Mouse (Mus musculus): ENCODE measurements around the gene Ciart. TPM values are rescaled to one million over a fixed set of nuclear protein-coding genes. Genes with fewer than 3 reads are reported as not detected.
A peak's percentile ranks its signal among the peaks of the same experiment; 100 is the strongest.
"Not testable (repeated sequence)": the region's sequence is repeated elsewhere in the genome, so short reads cannot be mapped to it uniquely, and the experiment has no call there.

The Ciart gene
- total RNA-seq (2021) (1 to 10 TPM; 1.6 to 1.9 TPM), polyA plus RNA-seq (2012; rRNA removed) (2.4 and 4.0 TPM in 2 replicates)
- long read RNA-seq, partial matches to known transcripts = 0 of 1 reads
- long read RNA-seq, other reads (novel, unspliced or antisense) = 0 of 1 reads

- peak; percentile 96 for DNase-seq
Measured at GRCm38 (mm10) chr3:95881979-95882815, at the start of gene Ciart. Gene Ciart, minus strand, starts transcription at chr3:95882251.

- DNase-seq = no peak
Measured at GRCm38 (mm10) chr3:95931471-95931870, 49.4 kb upstream of the Ciart start.

DNA sequence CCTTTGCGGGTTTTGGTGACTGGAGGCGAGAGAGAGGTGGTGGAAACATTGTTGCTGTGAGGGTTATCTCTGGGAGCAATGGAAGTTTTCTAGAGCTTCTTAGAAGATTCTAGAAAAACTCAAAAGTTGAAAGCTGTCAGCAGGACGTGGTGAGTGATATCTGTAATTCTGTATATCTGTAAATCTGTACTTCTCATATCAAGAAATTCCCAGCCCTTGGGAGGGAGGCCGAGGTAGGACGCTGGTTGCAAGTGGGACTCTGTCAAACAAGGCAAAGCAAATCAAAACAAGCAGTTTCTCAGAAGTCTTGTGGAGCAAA, 48.4 kb upstream of the Ciart start:
- DNase-seq = no peak

- peak; percentile 76 for DNase-seq
Measured at GRCm38 (mm10) chr3:95929581-95930470, 47.8 kb upstream of the Ciart start.

DNA sequence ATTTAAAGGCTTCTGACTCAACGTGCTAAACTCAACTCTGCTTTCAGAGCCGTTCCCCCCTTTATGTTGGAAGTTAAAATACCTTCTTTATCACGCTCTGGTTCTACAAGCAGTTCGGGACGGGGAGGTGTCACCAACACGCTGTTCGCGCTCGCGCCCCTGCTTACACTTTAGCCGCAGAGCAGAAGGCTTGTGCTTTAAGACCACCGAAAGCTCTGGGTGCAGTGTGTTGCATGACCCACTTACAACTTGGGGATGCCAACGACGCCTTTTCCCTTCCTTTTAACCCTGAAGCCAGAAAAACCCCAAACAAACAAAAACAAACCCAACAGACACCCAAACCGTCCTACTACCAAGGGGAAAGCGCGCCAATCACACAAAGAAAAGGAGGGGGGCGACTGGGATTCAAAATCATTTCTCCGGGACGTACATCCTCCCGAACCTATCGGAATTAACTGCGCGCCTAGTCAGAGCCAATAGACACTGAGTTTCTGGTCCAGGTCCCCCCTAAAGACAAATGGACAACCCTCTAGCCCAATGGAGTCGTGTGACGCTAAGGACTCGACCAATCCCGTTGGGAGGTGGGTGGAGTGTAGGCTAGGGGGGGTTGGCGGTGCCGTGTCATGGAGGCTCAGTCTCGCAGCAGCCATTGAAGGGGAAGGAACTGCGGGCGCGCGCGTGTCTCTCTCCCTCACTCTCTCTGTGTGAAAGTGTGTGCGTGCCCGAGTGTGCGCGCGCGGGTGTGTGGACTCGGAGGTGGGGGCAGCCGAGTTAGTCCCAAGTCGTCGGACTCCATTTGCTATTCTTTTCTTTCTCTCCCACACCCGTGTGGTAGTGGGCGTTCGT, 46.8 kb upstream of the Ciart start, which contains the start of gene Anp32e:
TSS of gene Anp32e (plus strand) at position 589 of the 846 bp plus-strand sequence.
- peak; percentile 98 for DNase-seq

- no peak for DNase-seq
Measured at GRCm38 (mm10) chr3:95928261-95928657, 46.2 kb upstream of the Ciart start.

GRCm38 (mm10) chr3:95925087-95925486, 43.0 kb upstream of the Ciart start:
- no peak for DNase-seq

DNA sequence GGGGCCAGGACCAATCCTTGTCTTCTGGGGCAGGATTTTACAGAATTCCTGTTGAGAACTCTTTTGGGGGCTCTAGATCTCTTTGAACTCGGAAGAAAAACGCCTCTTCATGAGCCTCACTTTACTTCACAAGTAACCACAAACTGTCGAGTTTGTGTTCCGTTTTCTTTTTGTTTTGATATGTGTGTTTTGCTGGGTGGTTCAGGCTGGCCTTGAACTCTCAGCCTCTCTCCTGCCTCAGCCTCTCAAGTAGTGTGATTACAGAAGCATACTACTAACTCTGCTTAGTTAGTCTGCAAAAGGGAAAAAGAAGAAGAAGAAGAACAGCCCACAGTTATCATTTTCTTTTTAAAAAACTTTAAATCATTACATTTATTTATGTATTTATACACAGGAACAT, 42.1 kb upstream of the Ciart start:
- DNase-seq = no peak

DNA sequence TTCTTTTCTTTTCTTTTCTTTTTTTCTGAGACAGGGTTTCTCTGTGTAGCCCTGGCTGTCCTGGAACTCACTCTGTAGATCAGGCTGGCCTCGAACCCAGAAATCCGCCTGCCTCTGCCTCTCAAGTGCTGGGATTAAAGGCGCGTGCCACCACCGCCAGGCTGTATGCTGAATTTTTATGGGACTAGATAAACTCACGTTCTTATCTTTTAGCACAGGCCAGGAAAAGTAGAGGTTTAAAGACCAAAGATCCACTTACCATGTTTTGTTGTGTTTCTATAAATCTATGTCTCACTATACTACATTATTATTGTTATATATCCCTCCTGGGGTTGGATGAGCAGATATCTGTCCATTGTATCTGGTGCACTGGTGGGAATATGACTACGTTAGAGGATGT, 41.4 kb upstream of the Ciart start:
- DNase-seq = not testable (repeated sequence)

GRCm38 (mm10) chr3:95920532-95920931, 38.5 kb upstream of the Ciart start:
- not testable (repeated sequence) for DNase-seq

DNA sequence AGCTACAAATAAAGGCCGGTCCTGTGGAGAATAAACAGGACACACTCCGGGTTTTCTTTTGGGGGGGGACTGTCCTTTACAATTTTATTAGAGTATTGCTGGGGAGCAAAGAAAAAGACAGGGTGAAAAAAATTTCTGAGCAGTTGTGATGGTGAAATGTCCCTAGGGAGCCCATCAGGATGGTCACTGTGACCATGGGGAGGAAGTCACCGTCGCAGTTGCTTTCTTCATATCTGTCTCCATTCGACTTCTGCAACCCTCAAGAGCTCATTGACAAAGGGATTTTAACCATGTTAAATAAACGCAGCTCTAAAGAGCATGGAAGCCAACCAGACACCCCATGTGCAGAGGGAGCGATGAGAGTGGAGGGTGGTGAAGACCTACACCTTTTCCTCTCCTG, 34.7 kb upstream of the Ciart start:
- DNase-seq = no peak

GRCm38 (mm10) chr3:95914706-95915105, 32.7 kb upstream of the Ciart start:
- DNase-seq = no peak

DNA sequence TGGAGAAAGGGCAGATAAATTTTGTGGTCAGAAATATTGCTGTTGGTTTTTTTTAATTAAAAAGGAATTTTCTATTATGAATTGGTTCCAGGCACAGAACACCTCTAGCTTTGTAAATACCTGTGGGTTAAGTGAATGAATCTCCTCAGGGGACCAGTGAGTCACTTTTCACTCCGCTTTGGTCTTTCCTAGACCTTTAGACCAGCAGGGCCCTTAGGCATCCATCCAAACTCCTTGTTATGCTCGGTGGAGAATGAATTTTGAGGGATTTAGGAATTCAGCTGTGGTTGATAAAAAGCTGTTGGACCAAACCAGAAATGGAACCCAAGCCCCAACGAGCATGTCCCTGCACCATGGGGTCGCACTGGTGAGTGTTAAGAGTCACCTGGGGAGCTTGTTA, 25.6 kb upstream of the Ciart start:
- no peak for DNase-seq

DNA sequence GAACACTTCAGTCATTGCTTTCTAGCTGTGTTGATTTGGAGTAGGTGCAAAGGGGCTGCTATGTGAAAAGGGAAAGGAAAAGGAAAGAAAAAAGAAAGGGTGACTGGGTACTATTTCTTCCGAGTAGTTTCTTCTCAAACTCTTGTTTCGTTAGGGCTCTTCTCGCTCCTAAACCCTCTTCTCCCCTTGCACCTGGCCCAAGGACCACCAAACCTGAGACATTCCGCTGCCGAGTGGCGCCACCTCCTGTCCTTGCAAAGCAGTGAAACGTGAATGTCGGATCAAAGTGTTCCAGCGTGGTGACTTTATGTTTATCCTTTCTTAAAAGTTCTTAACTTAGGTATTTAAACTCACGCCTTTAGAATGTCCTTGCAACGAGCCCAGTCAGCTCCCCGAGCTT, 24.8 kb upstream of the Ciart start:
- peak; percentile 34 for DNase-seq

DNA sequence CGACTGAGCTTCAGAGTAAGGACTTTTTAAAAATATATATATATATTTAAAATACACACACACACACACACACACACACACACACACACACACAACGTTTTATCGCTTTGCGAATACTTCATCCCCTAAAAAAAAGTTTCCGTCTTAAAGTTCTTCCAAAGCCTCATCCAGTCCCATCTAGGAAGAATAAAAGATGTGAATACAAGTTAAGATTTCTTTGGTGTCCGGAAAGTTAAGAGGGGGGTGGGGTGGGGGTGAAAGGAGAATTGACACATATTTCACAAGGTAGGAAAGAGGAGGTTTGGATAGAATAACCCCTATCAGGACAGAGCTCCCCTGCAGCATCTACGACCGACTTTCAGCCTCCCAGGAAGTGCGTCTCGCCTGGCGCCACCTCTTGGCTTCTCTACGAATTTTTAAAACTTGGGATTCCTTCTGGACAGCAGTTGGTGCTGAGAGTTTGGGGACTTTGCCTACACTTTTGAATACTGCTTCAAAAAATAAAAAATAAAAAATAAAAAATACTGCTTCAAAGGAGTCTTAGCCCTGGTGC, 24.0 kb upstream of the Ciart start:
- peak; percentile 61 for DNase-seq

- DNase-seq = no peak
Measured at GRCm38 (mm10) chr3:95905146-95905939, 23.3 kb upstream of the Ciart start.

GRCm38 (mm10) chr3:95904568-95904967, 22.5 kb upstream of the Ciart start, which contains the start of gene Car14:
Gene Car14, minus strand, starts transcription at chr3:95904691.
- no peak for DNase-seq

GRCm38 (mm10) chr3:95903753-95904502, 21.9 kb upstream of the Ciart start:
- DNase-seq = no peak

DNA sequence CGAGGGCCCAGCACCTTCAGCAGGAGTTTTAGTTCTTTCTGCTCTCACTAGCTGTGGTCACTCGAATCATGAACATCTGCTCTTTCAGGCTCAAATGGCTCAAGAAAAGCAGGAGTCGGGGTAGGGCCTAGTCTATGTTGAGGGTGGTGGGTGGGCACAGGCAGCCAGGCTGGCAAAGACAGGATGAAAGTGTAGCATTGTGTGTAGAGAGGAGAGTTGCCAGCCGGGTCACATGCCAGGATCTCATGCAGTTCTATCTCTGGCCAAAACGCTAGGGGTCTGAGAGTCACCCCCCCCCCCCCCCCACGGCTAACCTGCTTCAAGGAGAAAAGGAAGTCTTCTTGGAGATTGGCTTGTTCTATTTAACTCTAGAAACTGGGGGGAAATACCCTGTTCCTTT, 20.6 kb upstream of the Ciart start:
- no peak for DNase-seq

DNA sequence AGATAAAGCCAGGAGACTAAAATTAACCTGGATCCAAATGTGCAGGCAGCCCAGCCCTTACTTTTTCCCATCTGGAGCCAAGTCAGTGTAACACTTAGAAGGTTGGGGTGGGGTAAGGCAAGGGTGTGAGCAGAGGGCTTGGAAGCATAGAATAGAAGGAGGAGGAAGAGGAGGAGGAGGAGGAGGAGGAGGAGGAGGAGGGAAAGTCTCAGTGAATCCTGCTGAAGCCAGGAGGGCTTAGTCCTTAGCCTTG, 20.2 kb upstream of the Ciart start:
- no peak for DNase-seq
